Mouse (Mus musculus) yolk sac, embryonic 10.5 days (tissue): ENCODE data around the gene Tmco2.
"Not testable (repeated sequence)": the region's sequence is repeated elsewhere in the genome, so short reads cannot be mapped to it uniquely, and the experiment has no call there.

Experiments used
- DNase-seq: peaks from one replicate; pipeline ENCODE4 v3.0.0-alpha.2; 2017; ENCODE audit warnings: low spot score

Tmco2 gene

DNA sequence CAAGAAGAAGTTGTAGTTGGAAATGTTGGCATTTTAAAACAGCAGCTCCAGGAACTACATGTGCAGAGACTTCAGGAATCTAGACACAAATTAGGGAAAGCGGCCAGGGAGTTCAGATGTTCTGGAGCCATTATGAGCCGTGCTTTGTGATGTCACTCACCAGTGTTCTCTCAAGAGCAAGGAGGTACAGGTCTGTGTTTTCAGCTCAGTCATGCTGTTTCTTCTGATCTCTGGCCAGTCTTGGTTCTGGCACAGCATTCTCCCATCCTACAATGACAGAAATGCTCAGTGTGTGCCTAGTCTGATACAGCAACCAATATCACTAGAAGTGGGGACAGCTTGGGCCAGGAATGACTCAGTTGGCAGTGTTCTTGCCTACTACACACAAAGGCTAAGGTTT, at the start of gene Tmco2:
Gene Tmco2 (minus strand): TSS at position 101 of the 400 bp plus-strand sequence.
- no peak for DNase-seq

DNA sequence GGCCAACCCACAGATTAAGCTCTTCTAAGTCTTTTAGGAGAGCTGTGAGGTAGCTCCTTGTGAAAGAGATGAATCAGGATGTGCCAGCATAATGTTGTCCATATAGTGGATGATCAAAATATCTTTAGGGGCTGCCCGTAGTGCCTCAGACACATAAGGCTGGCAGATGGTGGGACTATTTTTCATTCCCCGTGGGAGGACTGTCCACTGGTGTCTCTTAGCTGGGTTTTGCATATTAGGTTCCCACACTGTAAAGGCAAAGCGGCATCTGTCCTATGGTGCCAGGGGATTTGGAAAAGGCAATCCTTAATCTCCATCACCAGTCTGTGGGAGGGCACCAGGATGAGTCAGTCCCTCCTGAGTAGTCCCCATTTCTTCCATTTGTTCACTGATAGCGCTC, 5.7 kb downstream of the Tmco2 start:
- DNase-seq: no peak

GRCm38 (mm10) chr4:121097650-121098378, 11.2 kb downstream of the Tmco2 start, which contains the start of gene Zmpste24:
TSS of gene Zmpste24 (minus strand) at chr4:121098241.
- DNase-seq: peak; percentile 87

DNA sequence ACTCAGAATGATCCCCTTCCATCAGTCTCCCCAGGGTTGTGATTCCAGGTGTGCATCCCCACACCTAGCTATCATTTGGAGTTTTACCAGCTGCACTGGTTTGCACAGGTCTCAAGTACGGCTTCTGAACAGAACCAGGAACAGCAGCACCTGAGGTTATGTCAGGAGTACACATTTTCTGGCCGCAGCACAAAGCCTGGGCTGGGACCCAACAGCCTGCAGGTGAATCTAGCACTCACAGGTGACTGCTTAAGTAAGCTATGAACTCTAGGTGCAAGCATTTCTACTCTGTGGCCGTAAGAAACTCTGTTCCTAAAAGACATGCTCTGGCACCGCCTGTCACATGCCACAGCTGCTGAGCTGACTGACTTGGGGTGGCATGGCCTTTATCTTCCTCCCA, 18.8 kb downstream of the Tmco2 start:
- DNase-seq: no peak

GRCm38 (mm10) chr4:121088696-121089095, 20.3 kb downstream of the Tmco2 start:
- DNase-seq: no peak

- DNase-seq: no peak
Observed at GRCm38 (mm10) chr4:121084506-121084905, 24.5 kb downstream of the Tmco2 start.

GRCm38 (mm10) chr4:121080395-121080794, 28.6 kb downstream of the Tmco2 start:
- DNase-seq: no peak

DNA sequence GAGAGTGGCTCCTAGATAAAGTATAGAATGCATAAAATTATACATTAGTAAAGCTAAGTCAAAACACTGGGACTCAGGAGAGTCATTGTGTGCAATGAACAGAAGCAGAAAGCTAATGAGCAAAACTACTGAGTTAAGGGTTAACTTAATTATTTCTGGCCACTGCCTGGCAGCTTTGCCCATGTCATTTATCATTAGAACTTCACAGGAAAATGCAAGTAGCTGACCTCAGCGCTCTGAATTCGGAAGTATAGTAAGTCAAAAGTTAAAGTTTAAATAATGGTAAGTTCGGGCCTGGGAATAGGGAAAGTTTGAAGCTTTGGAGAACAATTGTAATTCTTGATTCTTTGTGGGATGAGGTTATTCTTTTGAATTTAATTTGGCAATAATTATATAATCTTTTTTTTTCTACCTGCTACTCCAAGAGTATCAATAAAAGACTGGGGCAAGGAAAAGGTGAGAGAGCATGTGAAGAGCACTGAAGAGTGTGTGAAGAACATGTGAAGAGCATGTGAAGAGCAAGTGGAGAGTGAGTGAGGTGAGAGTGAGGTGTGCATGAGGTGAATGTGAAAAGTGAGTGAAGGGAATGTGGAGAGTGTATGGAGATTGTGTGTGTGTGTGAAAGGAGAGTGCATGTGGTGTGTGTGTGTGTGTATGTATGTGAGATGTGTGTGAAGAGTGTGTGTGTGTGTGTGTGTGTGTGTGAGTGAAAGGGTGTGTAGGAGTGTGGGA, 30.9 kb downstream of the Tmco2 start:
- no peak for DNase-seq

- no peak for DNase-seq
Observed at GRCm38 (mm10) chr4:121074250-121074649, 34.8 kb downstream of the Tmco2 start.

DNA sequence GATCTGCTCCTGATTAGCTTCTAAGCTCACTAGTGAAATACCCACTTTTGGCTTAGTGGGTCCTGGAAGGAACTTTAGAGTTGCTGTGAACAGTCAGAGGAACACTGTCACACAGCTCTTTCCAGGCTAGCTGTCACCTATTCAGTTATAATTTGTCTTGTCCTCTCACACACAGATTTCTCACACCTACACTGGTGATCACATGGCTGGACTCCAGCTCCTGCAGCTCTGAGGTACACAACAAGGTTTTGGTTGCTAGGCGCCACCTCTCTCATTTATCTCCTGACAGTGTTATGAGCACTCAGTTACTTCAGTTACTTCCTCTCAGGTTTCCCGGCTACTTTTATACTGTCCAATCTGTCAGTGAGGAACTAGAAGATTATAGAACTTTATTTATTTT, 43.7 kb downstream of the Tmco2 start:
- DNase-seq: no peak

GRCm38 (mm10) chr4:121059218-121059617, 49.8 kb downstream of the Tmco2 start:
- not testable (repeated sequence) for DNase-seq

- no peak for DNase-seq
Observed at GRCm38 (mm10) chr4:121057032-121057431, 52.0 kb downstream of the Tmco2 start.

GRCm38 (mm10) chr4:121056342-121056741, 52.7 kb downstream of the Tmco2 start:
- DNase-seq: no peak
